13 mouse cellular contexts compared by ENCODE assay signal in the genomic region with DNA sequence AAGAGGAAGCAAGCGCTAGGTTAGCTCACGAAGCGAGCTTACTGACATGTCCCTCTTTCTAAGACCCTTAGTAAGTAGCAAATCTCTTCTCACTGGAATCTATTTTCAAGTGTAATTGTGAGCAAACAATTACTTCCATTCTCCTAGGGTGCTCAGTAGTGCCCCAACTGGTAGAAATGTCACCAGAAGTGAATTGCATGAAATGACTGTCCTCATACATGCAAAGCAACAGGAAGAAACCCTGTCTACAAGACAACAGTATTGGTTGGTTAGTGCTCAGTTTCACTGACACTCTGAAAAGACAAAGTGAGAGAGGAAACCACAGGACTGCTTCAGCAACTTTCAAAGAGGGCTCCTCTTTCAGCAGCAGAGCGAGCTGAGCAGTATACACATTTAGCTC.
DNase-seq lines count a peak whose midpoint lies in the region; ATAC-seq and TF ChIP-seq lines count a peak whose summit lies in the region.
"Had no signal": no experiment of that assay in that cellular context is flagged by ENCODE, and none has a peak within 500 bp of the region (broad histone marks: within the 10 kb centered on the region; RNA-seq: fewer than 3 reads in every experiment).

No protein-coding gene starts in this region.

- H3K4me1 ChIP-seq in heart, postnatal 0 days (ENCODE audit: control insufficient read depth, insufficient read depth): no peaks in the 10 kb centered on the region
- H3K4me1 ChIP-seq in heart, embryonic 12.5 days (replicated peaks): no peaks in the 10 kb centered on the region
- H3K4me1 ChIP-seq in intestine, embryonic 15.5 days (replicated peaks): no peaks in the 10 kb centered on the region
- H3K4me1 ChIP-seq: forebrain, embryonic 12.5 days; limb, embryonic 10.5 days had no signal

- 84% methylated on average over 4 of the region's 4 CpGs for WGBS in heart, postnatal 0 days
- WGBS in heart, embryonic 12.5 days: 82% methylated on average over 4 of the region's 4 CpGs
- 93% methylated on average over 4 of the region's 4 CpGs for WGBS in intestine, embryonic 15.5 days

- no peak overlapping the region for H3K9ac ChIP-seq in heart, postnatal 0 days (replicated peaks; ENCODE audit: low read depth, low read length)
- no peak overlapping the region for H3K9ac ChIP-seq in heart, embryonic 12.5 days
- H3K9ac ChIP-seq in intestine, embryonic 15.5 days: no peak overlapping the region
- H3K9ac ChIP-seq: forebrain, embryonic 12.5 days had no signal

- TF ChIP-seq EP300 in heart, postnatal 0 days (IDR thresholded peaks at IDR 0.05; ENCODE audit: low read depth): no peak

- peak; percentile 41 for DNase-seq in heart, postnatal 0 days (ENCODE audit: low spot score)
- peak; percentile 2 for DNase-seq in B cell, adult 2 months
- DNase-seq in frontal cortex, postnatal 25 days (ENCODE audit: low spot score in 2 of 2): no peak
- DNase-seq in neural tube, embryonic 10.5 days (ENCODE audit: extremely low spot score, low spot score): no peak
- DNase-seq: embryo, embryonic 11 days; kidney, adult 18-20 months had no signal

- no peak overlapping the region for H3K4me3 ChIP-seq in heart, postnatal 0 days (ENCODE audit: low read depth, low read length)
- H3K4me3 ChIP-seq in heart, embryonic 12.5 days: no peak overlapping the region
- H3K4me3 ChIP-seq in intestine, embryonic 15.5 days (replicated peaks): no peak overlapping the region
- H3K4me3 ChIP-seq: forebrain, embryonic 12.5 days; limb, embryonic 10.5 days had no signal

- H3K9me3 ChIP-seq in heart, postnatal 0 days (replicated peaks; ENCODE audit: control insufficient read depth, low read length): no peaks in the 10 kb centered on the region
- H3K9me3 ChIP-seq in heart, embryonic 12.5 days (replicated peaks): no peaks in the 10 kb centered on the region
- no peaks in the 10 kb centered on the region for H3K9me3 ChIP-seq in intestine, embryonic 15.5 days
- H3K9me3 ChIP-seq: forebrain, embryonic 12.5 days; G1E; limb, embryonic 10.5 days had no signal

- H3K36me3 ChIP-seq in heart, postnatal 0 days (replicated peaks; ENCODE audit: control insufficient read depth, insufficient read depth, low read length): no peaks in the 10 kb centered on the region
- no peaks in the 10 kb centered on the region for H3K36me3 ChIP-seq in heart, embryonic 12.5 days
- no peaks in the 10 kb centered on the region for H3K36me3 ChIP-seq in intestine, embryonic 15.5 days

- peak; percentile 54 for TF ChIP-seq CTCF in heart, postnatal 0 days (IDR thresholded peaks at IDR 0.05; ENCODE audit: low read depth)

- no peak for ATAC-seq in heart, postnatal 0 days (ENCODE audit: insufficient read depth, low read depth)
- ATAC-seq in heart, embryonic 12.5 days (ENCODE audit: insufficient number of reproducible peaks, low FRiP score): no peak
- peak; percentile 88 for ATAC-seq in activated CD4-positive, CD25-positive, alpha-beta regulatory T cell, adult 4 months
- ATAC-seq in megakaryocyte-erythroid progenitor cell, adult 5-6 weeks (replicated peaks; ENCODE audit: low FRiP score, low TSS enrichment, poor library complexity, severe bottlenecking): peak; percentile 34; the same call in 1 of the 2 replicates
- no peak for ATAC-seq in intestine, embryonic 15.5 days

- H3K4me2 ChIP-seq in heart, postnatal 0 days (ENCODE audit: low read depth, low read length): no peak overlapping the region
- H3K4me2 ChIP-seq in heart, embryonic 12.5 days: no peak overlapping the region
- H3K4me2 ChIP-seq in intestine, embryonic 15.5 days (replicated peaks): no peak overlapping the region
- H3K4me2 ChIP-seq: forebrain, embryonic 12.5 days had no signal

- no peaks in the 10 kb centered on the region for H3K27me3 ChIP-seq in heart, postnatal 0 days (ENCODE audit: control insufficient read depth, insufficient read depth, low read length)
- no peaks in the 10 kb centered on the region for H3K27me3 ChIP-seq in heart, embryonic 12.5 days (replicated peaks)
- H3K27me3 ChIP-seq in intestine, embryonic 15.5 days (replicated peaks): no peaks in the 10 kb centered on the region
- H3K27me3 ChIP-seq: forebrain, embryonic 12.5 days had no signal

- no peak overlapping the region for H3K27ac ChIP-seq in heart, postnatal 0 days (ENCODE audit: low read depth)
- no peak overlapping the region for H3K27ac ChIP-seq in heart, embryonic 12.5 days (ENCODE audit: poor library complexity, severe bottlenecking)
- H3K27ac ChIP-seq in intestine, embryonic 15.5 days: no peak overlapping the region
- H3K27ac ChIP-seq: forebrain, embryonic 12.5 days; limb, embryonic 10.5 days had no signal

Comparison
In these comparisons a context has a peak if more than half of its experiments do, and no peak if none do; other contexts are left out.
1. ATAC-seq: peak in activated CD4-positive, CD25-positive, alpha-beta regulatory T cell, adult 4 months (single experiment) and megakaryocyte-erythroid progenitor cell, adult 5-6 weeks (single experiment); none in heart, postnatal 0 days (single experiment), heart, embryonic 12.5 days (single experiment) and intestine, embryonic 15.5 days (single experiment).
2. DNase-seq: peak in heart, postnatal 0 days (single experiment) and B cell, adult 2 months (2 of 2); none in frontal cortex, postnatal 25 days (0 of 2) and neural tube, embryonic 10.5 days (single experiment).